Mouse (Mus musculus) forebrain, embryonic 14.5 days (tissue): ENCODE results near the gene Hdac2. TPM values are rescaled to one million over a fixed set of nuclear protein-coding genes. Genes with fewer than 3 reads are reported as not detected.
A peak's percentile ranks its signal among the peaks of the same experiment; 100 is the strongest.

Source experiments
- ATAC-seq: fragments of 200-750 bp; cut with Nextera tagmentation; 2 replicates; pipeline ENCODE4 v1.8.0; 2017; ENCODE audit warnings: mild to moderate bottlenecking, moderate library complexity
- DNase-seq: peaks from one replicate; pipeline ENCODE4 v3.0.0-alpha.2; 2015; ENCODE audit warnings: low spot score
- H3K27ac ChIP-seq: fragments of 300-500 bp; sonication (generic); 2 replicates; pipeline ENCODE4 v1.5.1; 2014; ENCODE audit warnings: low read depth, mild to moderate bottlenecking, control low read depth, low read length, moderate library complexity
- H3K27me3 ChIP-seq: fragments of 300-500 bp; sonication (generic); replicated peaks from 2 replicates; pipeline ENCODE4 v1.6.1; 2014; ENCODE audit warnings: low read length, control low read depth, mixed read lengths; ENCODE audit not compliant: control insufficient read depth, insufficient read depth
- H3K36me3 ChIP-seq: fragments of 300-500 bp; sonication (generic); 2 replicates; pipeline ENCODE4 v1.6.1; 2014; ENCODE audit warnings: low read length, control low read depth; ENCODE audit not compliant: control insufficient read depth, insufficient read depth
- H3K4me1 ChIP-seq: fragments of 300-500 bp; sonication (generic); 2 replicates; pipeline ENCODE4 v1.6.1; 2014; ENCODE audit warnings: antibody characterized with exemption, low read length, control low read depth; ENCODE audit not compliant: control insufficient read depth, insufficient read depth
- H3K4me2 ChIP-seq: fragments of 300-500 bp; sonication (generic); 2 replicates; pipeline ENCODE4 v1.6.1; 2014; ENCODE audit warnings: mild to moderate bottlenecking, control low read depth, low read length
- H3K4me3 ChIP-seq: fragments of 300-500 bp; sonication (generic); 2 replicates; pipeline ENCODE4 v1.5.1; 2014; ENCODE audit warnings: low read depth, low read length, control low read depth
- H3K9ac ChIP-seq: fragments of 300-500 bp; sonication (generic); 2 replicates; pipeline ENCODE4 v1.6.1; 2014; ENCODE audit warnings: mild to moderate bottlenecking, low read length, control low read depth, moderate library complexity
- H3K9me3 ChIP-seq: fragments of 300-500 bp; sonication (generic); replicated peaks from 2 replicates; pipeline ENCODE4 v1.6.1; 2016; ENCODE audit warnings: low read length, control low read depth, mixed read lengths; ENCODE audit not compliant: control insufficient read depth
- WGBS: fragments of 180-500 bp; shearing (Covaris S2); extraction: QIAGEN DNeasy Blood & Tissue Kit; methylation state at CpG from one replicate; pipeline ENCODE4 v1.1.7; 2014; 5-methylcytosine and 5-hydroxymethylcytosine counted together
- polyA plus RNA-seq: library from polyadenylated mRNA; unstranded; fragments of >200 nt; fragmentation: Nextera tagmentation; extraction: Ambion mirVana; gene quantifications from 2 replicates; pipeline ENCODE4 v1.2.1, GENCODE M21; 2014

Gene Hdac2
- polyA plus RNA-seq = 472 and 499 TPM in 2 replicates

DNA sequence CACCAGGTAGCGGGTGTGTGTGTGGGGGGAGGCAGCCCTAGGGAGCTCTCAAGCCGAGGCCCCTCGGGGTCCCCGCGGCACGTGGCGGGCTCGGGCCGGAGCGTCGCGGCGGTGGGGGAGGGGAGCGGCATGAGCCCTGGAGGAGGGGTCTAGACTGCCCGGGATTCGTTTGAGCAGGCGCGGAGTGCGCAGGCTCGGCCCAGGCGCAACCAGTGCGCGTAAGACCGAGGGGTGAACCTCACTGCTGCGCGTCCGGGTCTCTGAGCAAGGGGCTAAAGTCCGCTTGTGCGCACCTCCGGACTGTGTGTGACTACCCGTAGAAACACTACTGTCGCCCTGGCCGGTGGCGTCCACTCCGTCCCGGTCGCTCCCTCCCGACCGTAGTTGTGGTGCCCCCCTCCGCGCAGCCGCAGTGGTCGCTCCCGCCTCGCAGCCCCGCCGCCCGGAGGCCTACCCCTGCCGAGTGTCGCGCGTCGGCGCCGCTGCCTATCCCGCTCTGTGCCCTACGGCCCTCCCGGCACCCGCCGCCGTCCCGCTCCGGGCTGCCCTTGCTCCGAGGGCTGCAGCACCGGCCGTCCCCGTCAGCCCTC is at the start of gene Hdac2:
TSS of gene Hdac2 (plus strand) at position 459 of the 590 bp plus-strand sequence.
- WGBS = under 1% methylated on average over 61 of the region's 67 CpGs
- peak within 1 kb of the TSS; percentile 96 for H3K4me3 ChIP-seq
- peak; percentile 94 for DNase-seq
- peak within 1 kb of the TSS; percentile 98 for H3K9ac ChIP-seq
- H3K4me2 ChIP-seq = peak within 1 kb of the TSS; percentile 52
- H3K4me1 ChIP-seq = peaks cover 12% of the 10 kb centered on the region
- H3K9me3 ChIP-seq = no peaks in the 10 kb centered on the region
- ATAC-seq = peak; percentile 97
- no peaks in the 10 kb centered on the region for H3K27me3 ChIP-seq
- H3K36me3 ChIP-seq = no peaks in the 10 kb centered on the region
- peak within 1 kb of the TSS; percentile 99 for H3K27ac ChIP-seq

DNA sequence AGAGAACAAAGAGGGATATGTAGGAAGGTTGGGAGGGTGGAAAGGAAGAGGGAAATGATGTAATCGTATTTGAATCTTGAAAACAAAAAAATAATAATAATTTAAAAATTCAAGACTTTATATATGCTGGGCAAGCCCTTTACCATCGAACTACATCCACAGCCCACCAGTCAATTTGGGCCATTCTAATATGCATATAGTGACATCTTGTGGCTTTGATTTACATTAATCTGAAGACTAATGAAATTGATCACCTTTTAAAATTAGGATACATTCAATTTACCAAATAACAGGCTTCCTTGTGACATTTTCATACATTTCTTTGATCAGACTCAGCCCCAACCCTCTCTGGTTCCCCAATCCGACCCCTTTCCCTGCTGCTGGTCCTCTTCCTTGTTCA is 46.1 kb upstream of the Hdac2 start:
- no peak for ATAC-seq
- H3K27ac ChIP-seq = no peak overlapping the region
- no peaks in the 10 kb centered on the region for H3K4me1 ChIP-seq
- no peaks in the 10 kb centered on the region for H3K9me3 ChIP-seq
- no peaks in the 10 kb centered on the region for H3K27me3 ChIP-seq
- H3K4me2 ChIP-seq = no peak overlapping the region
- no peak overlapping the region for H3K9ac ChIP-seq
- WGBS = 80% methylated on average over 3 of the region's 3 CpGs
- no peaks in the 10 kb centered on the region for H3K36me3 ChIP-seq
- no peak overlapping the region for H3K4me3 ChIP-seq
- DNase-seq = peak; percentile 16

DNA sequence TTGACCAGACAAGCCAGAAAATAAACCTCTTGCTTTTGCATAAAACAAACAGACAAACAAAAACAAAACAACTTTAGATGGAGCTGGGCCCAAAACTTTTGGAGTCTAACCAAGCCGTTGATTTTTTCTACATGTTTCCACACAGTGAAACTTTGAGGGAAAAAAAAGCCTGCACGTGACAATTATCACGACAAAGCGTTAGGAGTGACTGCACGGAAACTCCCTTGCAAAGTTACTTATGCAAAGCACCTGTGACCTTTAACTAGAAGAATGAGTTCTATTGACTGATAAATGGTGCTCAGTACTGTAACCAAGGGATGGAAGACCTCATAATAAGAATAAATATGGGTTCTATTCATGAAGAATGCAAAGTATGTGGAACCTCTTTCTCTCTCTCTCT is 38.5 kb upstream of the Hdac2 start:
- no peak overlapping the region for H3K4me2 ChIP-seq
- no peak overlapping the region for H3K9ac ChIP-seq
- H3K36me3 ChIP-seq = no peaks in the 10 kb centered on the region
- DNase-seq (no peak), ATAC-seq (no peak)
- H3K9me3 ChIP-seq = no peaks in the 10 kb centered on the region
- H3K27me3 ChIP-seq = no peaks in the 10 kb centered on the region
- no peaks in the 10 kb centered on the region for H3K4me1 ChIP-seq
- H3K4me3 ChIP-seq = no peak overlapping the region
- no peak overlapping the region for H3K27ac ChIP-seq
- 87% methylated on average over 5 of the region's 5 CpGs for WGBS

DNA sequence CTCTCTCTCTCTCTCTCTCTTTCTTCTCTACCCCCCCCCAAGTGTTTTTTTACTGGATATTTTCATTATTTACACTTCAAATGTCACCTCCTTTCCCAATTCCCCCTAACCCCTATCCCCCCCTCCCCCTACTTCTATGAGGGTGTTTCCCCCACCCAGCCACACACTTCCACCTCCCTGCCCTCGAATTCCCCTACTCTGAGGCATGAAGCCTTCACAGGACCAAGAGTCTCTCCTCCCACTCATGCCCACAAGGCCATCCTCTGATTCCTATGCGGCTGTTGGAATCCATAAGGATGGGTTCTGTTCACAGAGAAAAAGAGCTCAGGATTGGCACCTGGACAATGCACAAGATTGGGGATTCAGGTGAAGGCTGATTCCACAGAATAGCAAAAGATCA is 38.1 kb upstream of the Hdac2 start:
- Histone ChIP-seq H3K27ac (no peak overlapping the region), H3K4me2 (no peak overlapping the region), H3K36me3 (no peaks in the 10 kb centered on the region), H3K4me3 (no peak overlapping the region), H3K27me3 (no peaks in the 10 kb centered on the region), H3K9ac (no peak overlapping the region), H3K9me3 (no peaks in the 10 kb centered on the region), H3K4me1 (no peaks in the 10 kb centered on the region)
- WGBS = 75% methylated on average over 2 of the region's 2 CpGs
- DNase-seq (no peak), ATAC-seq (no peak)

DNA sequence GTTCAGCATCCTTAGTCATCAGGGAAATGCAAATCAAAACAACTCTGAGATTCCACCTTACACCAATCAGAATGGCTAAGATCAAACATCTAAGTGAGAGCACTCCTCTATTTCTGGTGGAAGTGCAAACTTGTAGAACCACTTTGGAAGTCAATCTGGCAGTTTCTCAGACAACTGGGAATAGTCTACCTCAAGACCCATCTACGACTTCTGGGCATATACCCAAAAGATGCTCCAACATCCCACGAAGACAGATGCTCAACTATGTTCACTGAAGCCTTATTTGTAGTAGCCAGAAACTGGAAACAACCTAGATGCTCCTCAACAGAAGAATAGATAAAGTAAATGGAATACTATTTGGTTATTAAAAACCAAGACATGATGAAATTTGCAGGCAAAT is 22.6 kb upstream of the Hdac2 start:
- DNase-seq (no peak), ATAC-seq (no peak)
- Histone ChIP-seq H3K9ac (no peak overlapping the region), H3K27ac (no peak overlapping the region), H3K27me3 (no peaks in the 10 kb centered on the region), H3K9me3 (no peaks in the 10 kb centered on the region), H3K4me1 (no peaks in the 10 kb centered on the region), H3K4me2 (no peak overlapping the region), H3K4me3 (no peak overlapping the region), H3K36me3 (no peaks in the 10 kb centered on the region)
- WGBS = 75% methylated on average over 2 of the region's 2 CpGs

DNA sequence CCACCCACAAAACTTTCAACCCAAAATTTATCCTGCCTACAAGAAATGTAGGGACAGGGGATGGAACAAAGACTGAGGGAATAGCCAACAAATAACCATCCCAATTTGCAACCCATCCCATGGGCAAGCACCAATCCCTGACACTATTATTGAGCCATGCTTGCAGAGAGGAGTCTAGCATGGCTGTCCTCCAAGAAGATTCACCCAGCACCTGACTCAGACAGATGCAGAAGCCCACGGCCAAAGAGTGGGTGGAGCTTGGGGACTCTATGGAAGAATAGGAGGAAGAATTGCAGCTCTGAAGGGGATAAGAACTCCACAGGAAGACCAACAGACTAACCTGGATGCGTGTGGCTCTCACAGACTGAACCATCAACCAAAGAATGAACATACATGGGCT is 21.7 kb upstream of the Hdac2 start:
- Histone ChIP-seq H3K27ac (no peak overlapping the region), H3K4me3 (no peak overlapping the region), H3K4me2 (no peak overlapping the region), H3K9ac (no peak overlapping the region), H3K27me3 (no peaks in the 10 kb centered on the region), H3K4me1 (no peaks in the 10 kb centered on the region), H3K36me3 (no peaks in the 10 kb centered on the region), H3K9me3 (no peaks in the 10 kb centered on the region)
- ATAC-seq = no peak
- no peak for DNase-seq
- 80% methylated on average over 2 of the region's 2 CpGs for WGBS

DNA sequence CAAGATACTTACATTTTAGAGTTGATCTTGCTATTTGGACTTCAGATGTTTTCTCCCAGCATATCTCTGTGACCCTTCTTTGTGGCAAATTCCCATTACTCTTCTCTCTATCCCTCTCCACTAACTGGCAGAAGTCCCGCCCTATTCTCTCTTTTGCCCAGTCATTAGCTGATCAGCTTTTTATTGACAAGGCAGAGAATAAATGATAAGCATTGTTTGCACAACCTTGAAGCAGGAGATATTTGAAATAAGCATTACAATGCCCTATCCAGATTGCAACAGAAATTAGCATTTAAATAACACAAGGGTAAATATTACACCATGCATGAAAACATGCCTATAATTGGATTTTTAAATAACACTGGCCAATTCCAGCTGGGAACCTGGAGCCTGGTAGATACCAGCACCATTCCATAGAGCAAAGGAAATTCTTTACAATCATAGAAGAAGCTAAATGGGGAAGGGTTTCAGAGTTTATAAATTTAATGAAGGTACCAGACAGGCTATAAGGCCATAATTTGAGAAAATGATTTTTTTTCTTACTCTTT is 14.7 kb upstream of the Hdac2 start:
- no peak overlapping the region for H3K27ac ChIP-seq
- no peaks in the 10 kb centered on the region for H3K4me1 ChIP-seq
- H3K4me3 ChIP-seq = no peak overlapping the region
- 92% methylated on average over 1 of the region's 1 CpGs for WGBS
- H3K27me3 ChIP-seq = no peaks in the 10 kb centered on the region
- H3K4me2 ChIP-seq = no peak overlapping the region
- no peaks in the 10 kb centered on the region for H3K9me3 ChIP-seq
- DNase-seq (no peak), ATAC-seq (0 out of 2 replicates have a peak, but pooled peaks have one; percentile 23)
- H3K36me3 ChIP-seq = no peaks in the 10 kb centered on the region
- H3K9ac ChIP-seq = no peak overlapping the region

DNA sequence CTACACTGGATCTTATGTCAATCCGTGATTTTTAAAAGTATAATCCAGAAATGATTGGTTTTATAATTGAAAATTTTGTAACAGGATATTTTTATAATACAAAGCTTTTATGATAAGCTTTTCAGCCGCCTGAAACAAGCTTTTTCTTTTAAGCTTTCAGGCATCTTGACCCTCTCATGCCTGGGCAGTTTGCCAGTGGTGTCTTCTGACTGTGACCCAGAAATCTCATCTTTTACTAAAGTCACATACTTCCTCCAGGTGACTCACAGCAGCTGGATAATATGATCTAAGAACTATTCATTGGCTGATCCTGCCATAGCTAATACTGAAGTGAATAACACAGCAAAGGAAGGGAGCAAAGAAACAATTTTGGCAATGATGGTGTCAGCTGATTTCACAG is 9.9 kb upstream of the Hdac2 start:
- 79% methylated on average over 2 of the region's 2 CpGs for WGBS
- H3K4me1 ChIP-seq = no peaks in the 10 kb centered on the region

DNA sequence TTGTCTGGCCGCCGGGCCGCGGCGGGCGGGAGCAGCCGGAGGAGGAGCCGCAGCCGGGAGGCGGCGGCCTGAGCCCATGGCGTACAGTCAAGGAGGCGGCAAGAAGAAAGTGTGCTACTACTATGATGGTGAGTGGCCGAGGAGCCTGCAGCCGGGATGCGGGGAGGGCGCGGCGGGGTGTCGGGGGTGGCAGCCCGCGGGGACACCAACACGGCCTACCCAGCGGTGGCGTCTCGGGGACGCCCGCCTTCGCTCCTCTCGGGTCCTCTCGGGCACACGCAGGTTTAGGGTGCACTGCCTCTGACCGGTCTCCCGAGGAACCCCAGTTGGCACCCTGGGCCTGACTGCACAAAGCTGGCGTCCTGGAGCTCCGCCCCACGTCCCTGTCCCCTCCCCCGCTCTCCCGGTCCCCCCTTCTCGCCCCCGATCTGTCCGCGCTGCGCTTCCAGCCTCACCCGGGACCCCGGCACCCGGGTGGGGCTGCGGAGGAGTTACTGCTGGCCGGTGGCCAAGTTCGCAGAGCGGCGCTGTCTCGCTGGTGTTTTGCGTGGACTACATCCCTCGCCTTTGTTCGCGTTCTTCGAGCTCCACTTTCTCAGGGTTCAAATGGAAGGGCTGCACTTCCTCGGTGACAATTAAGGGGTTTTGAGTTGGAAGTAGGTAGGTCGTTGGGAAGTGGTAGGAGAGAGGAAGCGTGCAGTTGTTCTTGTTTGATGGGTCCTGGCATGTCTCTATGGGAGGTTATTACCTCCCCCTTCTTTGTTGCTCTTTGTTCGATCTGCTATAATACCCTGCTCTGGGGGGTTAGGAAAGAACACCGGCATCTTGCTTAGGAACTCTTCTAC is 554 bp downstream of the Hdac2 start:
- Histone ChIP-seq H3K9me3 (no peaks in the 10 kb centered on the region), H3K27ac (peak overlapping the region; percentile 99), H3K36me3 (0 out of 2 replicates have a peak, but pooled peaks cover 3% of the 10 kb centered on the region), H3K27me3 (no peaks in the 10 kb centered on the region), H3K4me1 (peaks cover 12% of the 10 kb centered on the region), H3K4me2 (peak overlapping the region; percentile 52), H3K4me3 (peak overlapping the region; percentile 96), H3K9ac (peak overlapping the region; percentile 98)
- peak; percentile 76 for DNase-seq
- 1% methylated on average over 53 of the region's 63 CpGs for WGBS
- ATAC-seq = peak; percentile 82

More for the DNA sequence above, 9.9 kb upstream of the Hdac2 start:
- ATAC-seq (no peak), DNase-seq (no peak)
- H3K27ac ChIP-seq = no peak overlapping the region
- H3K4me2 ChIP-seq = no peak overlapping the region
- no peaks in the 10 kb centered on the region for H3K27me3 ChIP-seq
- no peaks in the 10 kb centered on the region for H3K36me3 ChIP-seq
- H3K9ac ChIP-seq = no peak overlapping the region
- no peaks in the 10 kb centered on the region for H3K9me3 ChIP-seq
- no peak overlapping the region for H3K4me3 ChIP-seq
